Mouse (Mus musculus) midbrain, embryonic 11.5 days (tissue): ENCODE measurements at regions not wholly inside any gene's neighbourhood (a gene's known extent, or its start where the extent isn't known, plus 50 kb on each side); places are given as distances from the start of the nearest gene placed in this dataset.

Experiments
- ATAC-seq: fragments of 200-750 bp; cut with Nextera tagmentation; 2 replicates; pipeline ENCODE4 v1.8.0; 2017; ENCODE audit warnings: moderate TSS enrichment, moderate library complexity; ENCODE audit not compliant: low FRiP score
- DNase-seq: peaks from one replicate; pipeline ENCODE4 v3.0.0; 2015; ENCODE audit warnings: low spot score; ENCODE audit errors: missing footprints
- H3K27ac ChIP-seq: fragments of 300-500 bp; sonication (generic); 2 replicates; pipeline ENCODE4 v1.5.1; 2014; ENCODE audit warnings: low read depth, low read length
- H3K27me3 ChIP-seq: fragments of 300-500 bp; sonication (generic); 2 replicates; pipeline ENCODE4 v1.6.1; 2014; ENCODE audit warnings: mild to moderate bottlenecking, low read length, moderate library complexity, mixed read lengths; ENCODE audit not compliant: control insufficient read depth, insufficient read depth
- H3K36me3 ChIP-seq: fragments of 300-500 bp; sonication (generic); 2 replicates; pipeline ENCODE4 v1.6.1; 2014; ENCODE audit warnings: mild to moderate bottlenecking, low read length, moderate library complexity, mixed read lengths; ENCODE audit not compliant: control insufficient read depth, insufficient read depth
- H3K4me1 ChIP-seq: fragments of 300-500 bp; sonication (generic); 2 replicates; pipeline ENCODE4 v1.6.1; 2014; ENCODE audit warnings: low read length; ENCODE audit not compliant: control insufficient read depth, insufficient read depth
- H3K4me2 ChIP-seq: fragments of 300-500 bp; sonication (generic); 2 replicates; pipeline ENCODE4 v1.6.1; 2014; ENCODE audit warnings: mild to moderate bottlenecking, moderate library complexity
- H3K4me3 ChIP-seq: fragments of 300-500 bp; sonication (generic); 2 replicates; pipeline ENCODE4 v1.5.1; 2014; ENCODE audit warnings: low read depth, low read length
- H3K9ac ChIP-seq: fragments of 300-500 bp; sonication (generic); 2 replicates; pipeline ENCODE4 v1.6.1; 2014; ENCODE audit warnings: low read length
- H3K9me3 ChIP-seq: fragments of 300-500 bp; sonication (generic); 2 replicates; pipeline ENCODE4 v1.6.1; 2016; ENCODE audit warnings: low read length; ENCODE audit not compliant: control insufficient read depth
- WGBS: fragments of 180-500 bp; shearing (Covaris S2); extraction: QIAGEN DNeasy Blood & Tissue Kit; methylation state at CpG from one replicate; pipeline ENCODE4 v1.1.7; 2014; 5-methylcytosine and 5-hydroxymethylcytosine counted together

- Histone ChIP-seq H3K36me3 (no peaks in the 10 kb centered on the region), H3K9me3 (no peaks in the 10 kb centered on the region), H3K4me3 (no peak overlapping the region), H3K4me2 (no peak overlapping the region), H3K27me3 (no peaks in the 10 kb centered on the region), H3K9ac (no peak overlapping the region), H3K4me1 (no peaks in the 10 kb centered on the region), H3K27ac (no peak overlapping the region)
- WGBS = 93% methylated on average over 4 of the region's 4 CpGs
- no peak for DNase-seq
- no peak for ATAC-seq
Observed at GRCm38 (mm10) chr3:61441445-61441844, 75.7 kb upstream of the B430305J03Rik start.

- H3K9ac ChIP-seq = no peak overlapping the region
Observed at GRCm38 (mm10) chr3:61428713-61429112, 63.0 kb upstream of the B430305J03Rik start.

GRCm38 (mm10) chr3:61423945-61424344, 58.2 kb upstream of the B430305J03Rik start:
- no peak overlapping the region for H3K9ac ChIP-seq
- no peak overlapping the region for H3K4me3 ChIP-seq
- no peak overlapping the region for H3K4me2 ChIP-seq
- H3K36me3 ChIP-seq = no peaks in the 10 kb centered on the region
- no peaks in the 10 kb centered on the region for H3K27me3 ChIP-seq
- ATAC-seq (no peak), DNase-seq (no peak)
- H3K27ac ChIP-seq = no peak overlapping the region
- no peaks in the 10 kb centered on the region for H3K4me1 ChIP-seq
- WGBS = 90% methylated on average over 5 of the region's 5 CpGs
- H3K9me3 ChIP-seq = no peaks in the 10 kb centered on the region

More at GRCm38 (mm10) chr3:61428713-61429112, 63.0 kb upstream of the B430305J03Rik start:
- Histone ChIP-seq H3K4me3 (no peak overlapping the region), H3K9me3 (no peaks in the 10 kb centered on the region), H3K27ac (no peak overlapping the region), H3K4me1 (no peaks in the 10 kb centered on the region), H3K36me3 (no peaks in the 10 kb centered on the region), H3K27me3 (no peaks in the 10 kb centered on the region), H3K4me2 (no peak overlapping the region)
- no peak for DNase-seq
- no peak for ATAC-seq
- 80% methylated on average over 1 of the region's 1 CpGs for WGBS

- Histone ChIP-seq H3K4me2 (no peak overlapping the region), H3K4me1 (no peaks in the 10 kb centered on the region), H3K36me3 (no peaks in the 10 kb centered on the region), H3K27ac (no peak overlapping the region), H3K9ac (no peak overlapping the region), H3K9me3 (no peaks in the 10 kb centered on the region), H3K27me3 (no peaks in the 10 kb centered on the region), H3K4me3 (no peak overlapping the region)
- WGBS = 83% methylated on average over 3 of the region's 3 CpGs
- DNase-seq = no peak
- ATAC-seq = no peak
Observed at GRCm38 (mm10) chr3:61419706-61420105, 54.0 kb upstream of the B430305J03Rik start.

GRCm38 (mm10) chr3:61418096-61418495, 52.3 kb upstream of the B430305J03Rik start:
- DNase-seq = no peak
- no peak overlapping the region for H3K27ac ChIP-seq
- H3K9me3 ChIP-seq = no peaks in the 10 kb centered on the region
- H3K4me2 ChIP-seq = no peak overlapping the region
- no peaks in the 10 kb centered on the region for H3K27me3 ChIP-seq
- no peaks in the 10 kb centered on the region for H3K4me1 ChIP-seq
- no peaks in the 10 kb centered on the region for H3K36me3 ChIP-seq
- H3K9ac ChIP-seq = no peak overlapping the region
- 80% methylated on average over 3 of the region's 3 CpGs for WGBS
- ATAC-seq = no peak
- no peak overlapping the region for H3K4me3 ChIP-seq
